Mouse (Mus musculus): ENCODE results near the gene Inpp5a. TPM values are rescaled to one million over a fixed set of nuclear protein-coding genes. Genes with fewer than 3 reads are reported as not detected.

The Inpp5a gene
- polyA plus RNA-seq, 1 experiment: 37.8 TPM

GRCm38 (mm10) chr7:139591311-139591710, 202.4 kb downstream of the Inpp5a start:
- Histone ChIP-seq H3K79me2 (ENCODE audit: control insufficient read depth, insufficient read depth) (no peaks in the 10 kb centered on the region), H3K4me2 (ENCODE audit: low read depth) (no peak overlapping the region), H3ac (ENCODE audit: control insufficient read depth, insufficient read length) (no peak overlapping the region), H3K36me3 (ENCODE audit: control insufficient read depth, insufficient read depth) (no peaks in the 10 kb centered on the region), H3K4me3 (no peak overlapping the region), H3K27me3 (ENCODE audit: control insufficient read depth, insufficient read depth, insufficient read length) (peaks cover 9% of the 10 kb centered on the region)
- TF ChIP-seq POLR2AphosphoS2 (IDR thresholded peaks at IDR 0.05; ENCODE audit: insufficient read length, low read depth) (no peak), MYOD1 (IDR thresholded peaks at IDR 0.05; ENCODE audit: control insufficient read depth in 1 of 3, insufficient read length in 2 of 3, low read depth in 2 of 3) (no peak), TCF12 (IDR thresholded peaks at IDR 0.05; ENCODE audit: insufficient read depth, poor library complexity, severe bottlenecking) (no peak), TCF3 (IDR thresholded peaks at IDR 0.05; ENCODE audit: insufficient read length, low read depth) (no peak), MYOG (IDR thresholded peaks at IDR 0.05; ENCODE audit: control insufficient read depth in 1 of 3, insufficient read depth in 1 of 3, insufficient read length in 2 of 3, low read depth in 2 of 3) (no peak), REST (IDR thresholded peaks at IDR 0.05; ENCODE audit: insufficient read depth, insufficient read length) (no peak), CEBPB (IDR thresholded peaks at IDR 0.05; ENCODE audit: insufficient read depth, poor library complexity, severe bottlenecking) (no peak), POLR2A (IDR thresholded peaks at IDR 0.05; ENCODE audit: insufficient read length, low read depth) (no peak), MAX (IDR thresholded peaks at IDR 0.05; ENCODE audit: low read depth) (no peak), E2F4 (IDR thresholded peaks at IDR 0.05; ENCODE audit: insufficient read depth) (no peak), SRF (IDR thresholded peaks at IDR 0.05; ENCODE audit: control insufficient read depth, insufficient read length, low read depth) (no peak), USF1 (IDR thresholded peaks at IDR 0.05; ENCODE audit: low read depth) (no peak)

GRCm38 (mm10) chr7:139595311-139595710, 206.4 kb downstream of the Inpp5a start:
- Histone ChIP-seq H3K36me3 (ENCODE audit: control insufficient read depth, insufficient read depth) (no peaks in the 10 kb centered on the region), H3K27me3 (ENCODE audit: control insufficient read depth, insufficient read depth, insufficient read length) (peaks cover 5% of the 10 kb centered on the region), H3ac (ENCODE audit: control insufficient read depth, insufficient read length) (no peak overlapping the region), H3K79me2 (ENCODE audit: control insufficient read depth, insufficient read depth) (no peaks in the 10 kb centered on the region), H3K4me2 (ENCODE audit: low read depth) (no peak overlapping the region), H3K4me3 (no peak overlapping the region)
- TF ChIP-seq E2F4 (IDR thresholded peaks at IDR 0.05; ENCODE audit: insufficient read depth) (no peak), MYOD1 (IDR thresholded peaks at IDR 0.05; ENCODE audit: control insufficient read depth in 1 of 3, insufficient read length in 2 of 3, low read depth in 2 of 3) (no peak)

GRCm38 (mm10) chr7:139595862-139596261, 207.0 kb downstream of the Inpp5a start:
- H3K4me2 ChIP-seq (ENCODE audit: low read depth): no peak overlapping the region
- H3ac ChIP-seq (ENCODE audit: control insufficient read depth, insufficient read length): no peak overlapping the region
- peaks cover 7% of the 10 kb centered on the region for H3K27me3 ChIP-seq (ENCODE audit: control insufficient read depth, insufficient read depth, insufficient read length)
- H3K79me2 ChIP-seq (ENCODE audit: control insufficient read depth, insufficient read depth): no peaks in the 10 kb centered on the region
- no peak for TF ChIP-seq POLR2A (IDR thresholded peaks at IDR 0.05; ENCODE audit: insufficient read length, low read depth)
- TF ChIP-seq MAX (IDR thresholded peaks at IDR 0.05; ENCODE audit: low read depth): no peak
- no peak for TF ChIP-seq REST (IDR thresholded peaks at IDR 0.05; ENCODE audit: insufficient read depth, insufficient read length)
- no peak for TF ChIP-seq USF1 (IDR thresholded peaks at IDR 0.05; ENCODE audit: low read depth)
- no peak for TF ChIP-seq MYOG (IDR thresholded peaks at IDR 0.05; ENCODE audit: control insufficient read depth in 1 of 3, insufficient read depth in 1 of 3, insufficient read length in 2 of 3, low read depth in 2 of 3)
- TF ChIP-seq SRF (IDR thresholded peaks at IDR 0.05; ENCODE audit: control insufficient read depth, insufficient read length, low read depth): no peak
- TF ChIP-seq E2F4 (IDR thresholded peaks at IDR 0.05; ENCODE audit: insufficient read depth): no peak
- TF ChIP-seq TCF3 (IDR thresholded peaks at IDR 0.05; ENCODE audit: insufficient read length, low read depth): no peak
- no peak for TF ChIP-seq MYOD1 (IDR thresholded peaks at IDR 0.05; ENCODE audit: control insufficient read depth in 1 of 3, insufficient read length in 2 of 3, low read depth in 2 of 3)
- no peak for TF ChIP-seq CEBPB (IDR thresholded peaks at IDR 0.05; ENCODE audit: insufficient read depth, poor library complexity, severe bottlenecking)
- TF ChIP-seq TCF12 (IDR thresholded peaks at IDR 0.05; ENCODE audit: insufficient read depth, poor library complexity, severe bottlenecking): no peak
- TF ChIP-seq POLR2AphosphoS2 (IDR thresholded peaks at IDR 0.05; ENCODE audit: insufficient read length, low read depth): no peak
- H3K36me3 ChIP-seq (ENCODE audit: control insufficient read depth, insufficient read depth): no peaks in the 10 kb centered on the region
- H3K4me3 ChIP-seq: no peak overlapping the region

- Histone ChIP-seq H3K4me2 (ENCODE audit: low read depth) (no peak overlapping the region), H3K4me3 (no peak overlapping the region), H3K27me3 (ENCODE audit: control insufficient read depth, insufficient read depth, insufficient read length) (peaks cover 58% of the 10 kb centered on the region), H3K36me3 (ENCODE audit: control insufficient read depth, insufficient read depth) (no peaks in the 10 kb centered on the region), H3ac (ENCODE audit: control insufficient read depth, insufficient read length) (no peak overlapping the region), H3K79me2 (ENCODE audit: control insufficient read depth, insufficient read depth) (no peaks in the 10 kb centered on the region)
- no peak for TF ChIP-seq E2F4 (IDR thresholded peaks at IDR 0.05; ENCODE audit: insufficient read depth)
- TF ChIP-seq TCF3 (IDR thresholded peaks at IDR 0.05; ENCODE audit: insufficient read length, low read depth): no peak
Measured at GRCm38 (mm10) chr7:139610328-139610727, 221.4 kb downstream of the Inpp5a start.

GRCm38 (mm10) chr7:139615767-139616766, 227.2 kb downstream of the Inpp5a start:
- Histone ChIP-seq H3K4me2 (ENCODE audit: low read depth) (no peak overlapping the region), H3K79me2 (ENCODE audit: control insufficient read depth, insufficient read depth) (no peaks in the 10 kb centered on the region), H3ac (ENCODE audit: control insufficient read depth, insufficient read length) (no peak overlapping the region), H3K27me3 (ENCODE audit: control insufficient read depth, insufficient read depth, insufficient read length) (peaks cover 87% of the 10 kb centered on the region), H3K36me3 (ENCODE audit: control insufficient read depth, insufficient read depth) (no peaks in the 10 kb centered on the region), H3K4me3 (no peak overlapping the region)
- no peak for TF ChIP-seq MYOD1 (IDR thresholded peaks at IDR 0.05; ENCODE audit: control insufficient read depth in 1 of 3, insufficient read length in 2 of 3, low read depth in 2 of 3)
- no peak for TF ChIP-seq REST (IDR thresholded peaks at IDR 0.05; ENCODE audit: insufficient read depth, insufficient read length)
- TF ChIP-seq POLR2A (IDR thresholded peaks at IDR 0.05; ENCODE audit: insufficient read length, low read depth): no peak
- no peak for TF ChIP-seq CEBPB (IDR thresholded peaks at IDR 0.05; ENCODE audit: insufficient read depth, poor library complexity, severe bottlenecking)
- TF ChIP-seq MAX (IDR thresholded peaks at IDR 0.05; ENCODE audit: low read depth): no peak
- no peak for TF ChIP-seq MYOG (IDR thresholded peaks at IDR 0.05; ENCODE audit: control insufficient read depth in 1 of 3, insufficient read depth in 1 of 3, insufficient read length in 2 of 3, low read depth in 2 of 3)
- TF ChIP-seq SRF (IDR thresholded peaks at IDR 0.05; ENCODE audit: control insufficient read depth, insufficient read length, low read depth): no peak
- TF ChIP-seq TCF3 (IDR thresholded peaks at IDR 0.05; ENCODE audit: insufficient read length, low read depth): no peak
- no peak for TF ChIP-seq POLR2AphosphoS2 (IDR thresholded peaks at IDR 0.05; ENCODE audit: insufficient read length, low read depth)
- TF ChIP-seq TCF12 (IDR thresholded peaks at IDR 0.05; ENCODE audit: insufficient read depth, poor library complexity, severe bottlenecking): no peak
- TF ChIP-seq USF1 (IDR thresholded peaks at IDR 0.05; ENCODE audit: low read depth): no peak
- no peak for TF ChIP-seq E2F4 (IDR thresholded peaks at IDR 0.05; ENCODE audit: insufficient read depth)

Data from myocyte (in vitro differentiated cells).